Mouse (Mus musculus) yolk sac, embryonic 10.5 days (tissue): ENCODE results near the gene Igf2r.

Experiments used
- DNase-seq: peaks from one replicate; pipeline ENCODE4 v3.0.0-alpha.2; 2017; ENCODE audit warnings: low spot score

Gene Igf2r

DNA sequence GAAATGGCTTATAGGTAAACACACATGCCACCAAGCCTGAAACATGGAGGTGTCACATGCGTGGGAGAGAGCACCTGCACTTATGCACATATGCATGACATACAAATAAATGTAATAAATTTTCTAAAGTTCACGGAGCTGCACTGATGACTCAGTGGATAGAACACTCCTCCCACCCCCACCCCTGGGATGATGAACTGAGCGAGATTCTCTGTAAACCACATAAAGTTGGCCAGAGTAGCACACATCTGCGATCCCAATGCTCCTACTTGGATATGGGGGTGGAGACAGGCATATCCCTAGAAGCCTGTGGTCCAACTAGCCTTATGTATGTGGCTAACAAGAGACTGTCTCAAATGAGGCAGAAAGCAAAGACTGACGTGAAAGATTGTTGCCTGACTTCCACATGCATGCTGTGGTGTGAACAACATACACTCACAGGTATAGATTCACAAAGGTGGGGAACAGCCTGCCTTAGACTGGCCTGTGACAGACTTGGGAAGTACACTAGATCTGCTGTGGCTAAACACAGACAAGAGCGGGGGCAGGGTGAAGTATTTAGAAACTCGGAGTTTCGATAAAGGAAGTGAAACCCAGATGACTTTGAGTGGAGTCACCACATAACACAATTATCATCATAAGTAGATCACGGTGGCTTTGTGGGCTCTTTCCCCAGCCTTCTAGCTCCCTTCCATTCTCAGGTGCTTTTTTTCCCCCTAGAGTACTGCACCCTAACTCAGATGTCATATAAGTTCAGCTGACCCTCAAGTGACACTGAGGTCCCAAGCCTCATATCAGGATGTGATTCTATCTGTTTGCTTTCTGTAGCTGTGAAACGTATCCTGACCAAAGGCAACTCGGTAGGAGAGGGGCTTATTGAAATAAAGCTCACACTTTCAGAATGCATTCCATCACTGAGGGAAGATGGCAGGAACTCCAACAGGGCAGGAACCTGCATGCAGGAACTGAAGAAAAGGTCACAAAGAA is 13.7 kb upstream of the Igf2r start:
- DNase-seq: no peak

DNA sequence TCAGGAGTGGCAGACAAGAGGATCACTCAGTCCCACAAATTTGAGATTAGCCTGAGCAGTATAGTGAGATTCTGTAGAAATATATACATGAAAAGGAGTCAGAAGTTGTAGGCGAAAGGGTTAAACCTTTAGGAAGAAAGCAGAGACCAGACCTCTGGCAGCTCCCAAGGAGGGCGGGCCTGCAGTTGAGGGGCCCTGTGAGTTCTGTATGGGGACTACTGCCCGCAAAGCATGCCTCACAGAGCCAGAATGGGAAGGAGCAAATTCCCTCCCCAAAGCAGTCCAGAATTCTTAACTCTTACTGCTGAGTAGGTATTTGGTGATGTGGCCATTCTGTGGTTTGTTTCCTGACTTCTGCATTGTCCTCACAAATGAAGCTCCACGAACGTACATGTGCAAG is 11.6 kb upstream of the Igf2r start:
- DNase-seq: peak; percentile 58

DNA sequence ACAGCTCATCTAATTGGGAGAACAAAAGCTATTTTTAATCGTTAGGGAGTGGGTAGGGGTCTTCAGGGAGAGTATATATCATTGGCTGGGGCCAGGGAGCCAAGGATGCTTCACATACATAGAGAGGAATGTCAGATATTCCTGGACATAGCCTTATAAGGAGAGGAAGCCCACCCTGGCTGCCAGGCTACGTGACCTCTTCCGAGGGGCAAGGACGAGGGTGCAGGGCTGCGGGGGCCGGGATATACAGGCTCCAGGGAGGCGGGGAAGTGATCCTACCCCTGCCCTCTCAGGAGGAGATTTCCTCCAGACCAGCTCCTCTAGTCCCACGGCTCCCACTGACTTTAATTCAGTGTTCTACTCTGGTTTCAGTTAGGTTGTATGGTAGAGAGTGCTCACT is 10.7 kb upstream of the Igf2r start:
- DNase-seq: peak; percentile 62

DNA sequence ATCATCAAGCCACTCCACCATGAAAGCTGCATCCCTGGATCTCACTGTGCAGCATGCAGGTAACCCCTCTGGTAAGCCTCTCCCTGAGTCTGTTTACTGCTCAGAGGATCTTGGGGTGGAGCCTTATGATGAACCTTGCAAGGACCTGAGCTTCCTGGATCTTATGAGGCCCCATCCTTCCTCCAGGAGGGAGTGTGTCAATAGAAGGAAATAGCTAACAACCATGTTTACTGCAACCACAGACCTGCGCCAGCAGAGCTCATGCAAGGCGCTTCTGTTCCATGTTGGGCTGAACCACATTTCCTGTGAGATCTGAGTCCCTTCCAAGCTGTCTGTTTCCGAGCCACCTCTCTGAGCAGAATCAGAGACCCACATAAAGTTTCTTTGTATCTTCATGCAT is 10.0 kb upstream of the Igf2r start:
- no peak for DNase-seq

DNA sequence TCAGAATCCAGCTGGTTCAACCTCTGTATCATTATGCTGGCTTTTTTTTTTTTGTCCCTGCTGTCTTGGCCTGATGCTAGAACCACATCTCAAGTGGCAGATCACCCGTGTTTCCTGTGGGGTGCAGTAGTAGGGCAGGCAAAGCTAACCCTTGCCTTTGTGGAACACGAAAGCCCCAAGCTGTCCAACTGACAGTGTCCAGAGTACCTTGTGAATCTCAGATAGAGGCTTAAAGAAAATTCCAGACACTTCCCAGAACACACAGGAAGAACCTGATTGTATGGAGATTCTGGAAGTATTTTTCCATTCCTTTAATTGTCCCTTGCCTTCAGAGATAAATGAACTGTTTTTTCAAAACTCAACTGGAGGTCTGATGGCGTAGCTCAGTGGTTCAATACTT is 4.5 kb upstream of the Igf2r start:
- no peak for DNase-seq

DNA sequence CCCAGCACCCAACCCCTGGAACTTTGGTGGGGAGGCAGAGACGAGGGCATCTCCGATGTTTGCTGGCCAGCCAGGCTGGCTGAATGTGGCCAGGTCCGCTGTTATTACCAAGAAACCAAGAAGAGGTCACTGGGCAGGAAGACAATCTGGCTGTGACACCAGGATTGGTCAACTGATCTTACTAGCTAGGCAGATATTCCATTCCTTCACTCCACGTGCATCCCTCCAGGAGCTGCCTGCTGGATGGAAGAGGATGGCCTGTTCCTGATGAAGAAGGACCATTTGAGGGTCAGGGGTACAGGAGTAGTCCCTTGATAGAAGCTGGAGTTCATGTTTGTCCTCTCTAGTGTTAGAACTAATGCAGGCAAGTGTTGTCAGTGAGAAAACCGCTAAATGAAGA is 1.0 kb upstream of the Igf2r start:
- DNase-seq: no peak

DNA sequence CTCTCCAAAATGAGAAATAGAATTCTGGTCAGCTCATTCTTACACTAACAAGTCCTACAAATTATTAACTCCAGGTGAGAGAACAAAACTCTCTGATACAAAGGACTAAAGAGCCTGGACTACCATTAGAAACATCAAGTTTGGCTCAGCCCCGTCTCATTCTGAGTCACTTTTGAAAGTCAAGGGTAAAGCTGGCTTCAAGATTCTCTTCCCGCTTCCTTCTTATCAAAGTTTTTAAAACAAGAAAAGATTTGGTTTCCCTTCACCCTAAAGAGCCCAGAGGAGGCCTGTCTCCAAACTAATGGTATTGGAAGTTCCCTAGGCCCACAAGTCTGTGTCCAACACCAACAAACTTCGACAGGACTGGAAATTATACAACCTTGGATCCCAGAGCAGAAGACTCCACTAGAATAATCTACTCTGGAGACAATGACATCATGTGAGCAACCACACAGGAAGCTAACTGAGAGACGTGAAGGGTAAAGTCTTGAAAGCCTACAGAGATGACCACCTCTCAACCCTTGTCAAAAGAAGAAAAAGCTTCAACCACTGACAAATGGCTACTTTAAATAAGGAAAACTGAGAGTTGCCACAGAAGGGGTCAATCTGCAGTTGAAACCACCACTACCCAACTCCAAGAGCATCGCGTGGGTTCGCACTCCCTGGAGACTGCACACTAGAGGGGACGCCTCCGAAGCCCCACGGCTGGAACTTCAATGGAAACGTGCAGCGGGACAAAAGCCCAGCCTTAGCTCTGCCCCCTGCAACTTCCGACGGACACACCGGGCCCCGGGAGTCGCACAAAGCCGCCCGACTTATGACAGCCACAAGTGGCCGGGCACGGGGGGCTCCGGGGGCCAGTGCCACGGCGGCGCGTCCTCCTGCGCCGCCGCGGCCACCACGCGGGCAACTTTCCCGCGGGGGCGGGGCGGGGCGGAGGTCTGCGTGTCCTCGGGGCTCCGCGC is 767 bp downstream of the Igf2r start:
- DNase-seq: no peak

DNA sequence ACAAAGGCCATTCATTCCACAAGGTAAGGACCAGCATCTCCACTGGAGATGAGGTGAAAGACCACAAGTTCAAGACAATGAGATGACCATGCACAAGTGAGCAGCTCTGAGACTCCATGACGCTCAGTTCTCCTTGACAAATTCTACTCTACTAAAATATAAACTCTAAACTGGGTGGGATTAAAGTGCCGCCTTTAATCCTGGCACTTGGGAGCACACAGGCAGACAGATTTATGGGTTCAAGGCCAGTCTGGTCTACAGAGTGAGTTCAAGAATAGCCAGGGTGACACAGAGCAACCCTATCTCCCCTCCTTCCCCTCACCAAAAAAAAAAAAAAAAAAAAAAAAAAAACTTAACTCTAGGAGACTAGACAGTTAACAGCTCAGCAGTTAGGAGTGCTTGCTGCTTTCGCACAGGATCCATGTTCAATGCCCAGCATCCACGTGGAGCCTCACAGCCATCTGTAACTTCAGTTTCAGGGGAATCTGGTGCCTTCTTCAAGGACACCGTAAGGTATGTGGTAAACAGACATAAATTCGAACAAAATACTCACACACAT is 2.1 kb downstream of the Igf2r start:
- DNase-seq: no peak

DNA sequence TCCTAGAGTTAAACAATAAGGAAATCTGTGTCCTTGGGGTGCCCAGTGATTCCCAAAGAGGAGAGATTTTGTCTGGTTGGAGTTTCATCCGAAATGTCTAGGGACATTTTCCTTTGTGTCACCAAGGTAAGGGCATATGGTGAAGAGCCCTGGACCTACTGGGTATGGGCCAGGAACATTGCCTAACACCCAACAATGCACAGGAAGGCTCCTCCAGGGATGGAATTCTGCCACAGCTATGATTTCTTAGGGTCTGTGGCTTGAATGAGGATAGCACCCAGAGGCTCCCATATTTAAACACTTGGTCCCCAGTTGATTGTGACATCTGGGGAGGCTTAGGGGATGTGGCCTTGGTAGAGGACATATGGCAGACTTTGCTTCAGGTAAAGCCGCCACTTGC is 6.1 kb downstream of the Igf2r start:
- DNase-seq: no peak

DNA sequence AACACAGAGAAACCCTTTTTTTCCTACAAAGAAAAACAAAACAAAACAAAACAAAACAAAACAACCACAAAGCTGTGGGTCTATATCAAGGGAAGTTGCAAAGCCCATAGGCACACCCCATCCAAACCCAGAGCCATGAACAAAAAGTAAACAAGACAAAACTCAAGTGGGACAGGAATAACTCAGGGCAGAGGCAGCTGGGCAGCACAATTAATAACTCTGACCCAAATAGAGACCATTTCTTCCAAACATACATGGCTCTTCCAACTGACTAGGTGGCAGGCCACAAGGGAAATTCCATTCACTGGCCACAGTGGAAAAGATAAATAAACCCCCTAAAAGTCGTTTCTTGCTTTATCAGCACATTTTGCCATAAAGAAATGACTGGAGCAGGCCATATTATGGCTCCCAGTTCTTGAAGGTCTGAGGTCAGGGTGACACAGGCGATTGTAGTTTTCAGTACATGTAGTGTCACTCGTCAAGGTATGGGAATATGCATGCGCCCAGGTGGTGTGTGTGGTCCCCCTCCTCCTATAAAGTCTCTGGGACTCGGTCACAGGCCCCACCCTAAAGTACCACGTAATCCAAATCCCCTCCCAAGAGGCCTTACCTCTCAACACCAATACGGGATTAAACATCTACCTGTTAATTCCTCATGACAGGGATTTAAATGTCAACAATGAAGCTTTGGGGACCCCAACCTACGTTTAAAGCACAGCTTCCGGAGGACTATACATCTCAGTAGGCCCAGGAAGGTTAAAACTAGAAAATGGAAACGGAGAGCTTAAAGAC is 8.9 kb downstream of the Igf2r start:
- DNase-seq: no peak

DNA sequence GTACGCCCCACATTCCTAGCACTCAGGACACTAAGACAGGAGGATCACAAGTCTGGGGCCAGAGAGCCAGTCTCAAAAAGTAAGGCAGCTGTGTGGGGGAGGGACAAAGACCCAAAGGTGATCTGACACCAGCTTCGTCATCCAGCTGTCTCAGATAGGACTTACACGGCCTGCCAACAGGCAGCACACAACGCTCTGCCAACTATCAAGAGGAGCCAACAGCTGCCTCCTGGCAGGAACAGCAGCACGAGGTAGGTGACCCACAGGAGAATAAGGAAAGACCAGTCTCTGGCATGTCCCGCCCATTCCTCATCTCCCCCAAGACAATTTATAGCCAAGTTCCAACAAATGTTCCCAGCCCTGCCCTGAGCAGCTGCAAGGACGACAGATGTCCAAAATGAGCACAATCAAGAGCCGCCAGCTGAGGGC is 9.8 kb downstream of the Igf2r start:
- no peak for DNase-seq

DNA sequence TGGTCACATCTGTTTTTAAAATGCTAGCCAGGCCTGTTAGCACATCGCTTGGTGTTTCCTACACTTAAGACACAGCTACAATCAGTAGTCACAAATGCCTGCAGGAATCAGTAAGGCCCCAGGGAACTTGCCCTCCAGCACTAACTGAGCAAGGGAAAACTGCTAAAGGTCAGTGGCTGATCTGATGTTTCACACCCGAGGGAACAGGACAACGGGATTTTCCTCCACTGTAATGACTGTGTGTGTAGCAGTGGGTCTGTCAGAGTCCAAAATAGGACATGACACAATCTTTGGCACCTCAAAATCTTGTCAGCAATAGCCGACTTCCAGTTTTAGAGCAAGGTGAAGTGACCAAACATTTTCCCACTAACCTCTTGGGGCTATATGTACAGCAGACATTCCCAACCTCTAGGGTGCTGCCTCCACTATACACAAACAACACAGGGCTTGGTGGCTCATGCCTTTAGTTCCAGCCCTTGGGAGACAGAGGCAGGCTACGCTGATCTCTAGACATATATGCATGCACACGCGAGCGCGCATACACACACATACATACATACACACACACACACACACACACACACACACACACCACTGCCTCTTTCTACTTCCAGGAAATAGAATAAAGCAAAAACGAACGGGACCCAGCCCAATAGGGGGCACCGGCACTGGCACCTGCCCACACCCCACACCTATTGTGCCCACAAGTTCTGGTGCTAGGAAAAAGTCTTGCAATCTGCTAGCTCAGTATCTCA is 10.6 kb downstream of the Igf2r start:
- DNase-seq: no peak

DNA sequence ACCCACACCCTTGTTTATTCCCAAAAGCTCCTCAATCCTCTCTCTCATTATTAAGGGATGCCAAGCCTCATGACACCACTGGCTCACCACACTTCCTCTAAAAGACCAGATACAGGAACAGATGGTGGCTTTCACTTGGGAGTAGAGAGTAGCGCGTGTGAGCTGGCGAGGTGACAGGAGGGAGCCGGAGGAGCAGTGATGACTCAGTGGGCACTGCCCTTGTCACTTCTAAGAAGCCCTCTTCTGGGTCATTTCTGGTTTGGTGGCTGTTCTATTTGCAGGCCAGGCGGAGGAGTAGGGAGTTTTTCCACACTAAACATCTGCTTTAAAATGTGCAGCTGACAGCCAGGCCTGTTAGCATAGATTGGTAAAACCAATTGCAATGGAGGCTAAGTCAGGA is 11.5 kb downstream of the Igf2r start:
- no peak for DNase-seq

DNA sequence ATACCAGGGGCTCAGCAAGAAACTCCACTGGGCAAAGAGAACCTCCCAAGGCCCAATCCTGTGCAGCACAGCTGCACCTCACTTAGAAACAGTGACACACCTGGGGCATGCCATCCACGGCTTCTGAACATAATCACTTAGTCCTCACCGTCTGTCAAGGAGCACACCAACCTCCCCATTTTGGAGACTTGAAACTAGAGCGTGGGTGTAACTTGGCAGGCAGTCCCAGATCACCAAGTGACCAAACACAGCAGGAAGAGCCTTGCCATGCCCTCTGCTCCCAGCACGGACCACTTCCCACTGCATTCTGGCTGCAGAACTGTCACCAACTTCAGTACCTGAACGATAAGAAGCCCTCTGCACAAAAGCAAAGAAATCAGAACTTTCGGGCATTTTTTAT is 12.3 kb downstream of the Igf2r start:
- DNase-seq: no peak

DNA sequence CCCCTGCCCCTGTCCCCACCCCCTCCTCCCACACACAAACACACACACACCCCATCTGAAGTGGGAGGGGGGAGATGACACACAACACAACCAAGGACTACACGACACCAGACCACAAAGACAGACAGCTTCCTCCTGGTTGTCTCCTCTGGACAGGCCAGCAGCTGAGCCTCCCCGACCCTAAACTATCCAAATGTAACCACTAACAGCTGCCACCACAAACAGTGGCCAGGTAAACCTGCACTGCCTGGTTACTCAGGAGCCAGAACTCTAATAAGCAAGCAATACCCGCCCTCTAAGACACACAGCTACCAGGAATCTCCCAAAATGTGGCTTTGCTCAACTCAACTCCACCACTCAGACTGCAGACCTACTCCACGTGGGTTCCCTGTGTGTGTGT is 13.5 kb downstream of the Igf2r start:
- no peak for DNase-seq

DNA sequence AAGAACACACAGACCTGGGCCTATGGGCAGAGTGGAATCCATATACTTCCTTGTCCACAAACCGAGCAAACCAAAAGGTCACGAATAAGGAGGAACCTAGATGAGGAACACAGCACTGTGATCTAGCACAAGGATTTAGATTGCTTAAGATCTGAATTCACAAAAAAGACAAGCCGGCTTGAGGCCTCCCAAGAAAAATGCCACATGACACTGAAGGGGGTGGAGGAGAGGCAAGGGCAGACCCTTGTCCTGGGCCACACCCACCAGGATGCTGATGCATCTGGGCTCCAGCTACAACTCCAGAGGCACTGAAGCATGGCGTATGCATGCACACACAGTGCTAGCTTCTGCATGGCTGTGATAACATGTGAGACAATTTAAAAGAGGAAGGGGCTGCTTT is 14.3 kb downstream of the Igf2r start:
- no peak for DNase-seq

DNA sequence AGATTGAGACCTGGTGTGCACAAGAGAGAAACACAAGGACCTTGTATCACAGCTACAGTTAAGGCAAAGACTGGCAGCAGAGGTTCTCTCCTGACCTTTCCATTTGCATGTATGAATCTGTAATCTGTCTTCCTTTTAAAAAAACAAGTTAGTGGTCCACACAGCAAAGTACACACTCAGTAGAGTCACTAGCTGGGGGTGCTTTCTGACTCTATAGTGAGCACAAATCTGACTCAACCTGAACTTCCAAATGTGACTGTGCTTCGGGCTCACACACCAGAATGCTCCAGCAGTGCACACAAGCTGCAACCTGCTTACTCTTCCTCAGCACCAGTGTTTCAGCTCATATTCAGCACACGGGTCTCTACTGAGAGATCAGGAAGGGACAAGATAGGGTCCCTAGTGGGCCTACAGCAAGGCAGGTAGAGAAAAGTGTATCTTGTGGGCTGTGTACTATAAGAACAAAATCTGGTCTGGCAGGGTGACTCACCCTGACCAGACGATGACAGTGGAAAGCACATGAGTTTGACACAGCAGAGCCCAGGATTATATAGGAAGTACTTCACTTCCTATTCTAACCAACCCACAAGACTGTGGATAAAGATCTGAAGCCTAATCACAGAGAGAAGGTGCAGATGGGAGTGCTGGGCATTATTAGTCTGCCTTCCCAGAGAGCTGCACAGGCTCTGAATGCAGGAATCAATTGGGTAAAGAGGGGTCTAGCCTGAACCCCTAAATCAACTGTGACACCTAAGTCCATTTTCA is 15.0 kb downstream of the Igf2r start:
- DNase-seq: no peak

DNA sequence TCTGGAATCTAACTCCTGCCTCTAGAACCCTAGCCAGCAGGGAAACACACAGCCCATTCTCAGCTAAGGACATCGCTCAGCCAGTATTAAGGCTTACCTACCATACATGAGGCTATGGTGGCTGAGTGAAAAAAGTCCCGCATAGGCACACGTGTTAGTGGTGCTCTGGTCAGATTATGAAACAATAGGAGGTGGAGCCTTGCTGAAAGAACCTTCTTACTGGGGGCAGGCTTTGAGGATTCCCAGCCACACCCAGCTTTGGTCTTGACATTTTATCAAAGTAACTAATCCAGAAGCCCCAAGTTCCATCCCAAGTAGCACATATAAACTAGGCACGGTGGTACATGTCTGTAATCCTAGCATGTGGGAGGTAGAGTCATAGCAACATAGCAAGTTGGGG is 16.4 kb downstream of the Igf2r start:
- DNase-seq: no peak

DNA sequence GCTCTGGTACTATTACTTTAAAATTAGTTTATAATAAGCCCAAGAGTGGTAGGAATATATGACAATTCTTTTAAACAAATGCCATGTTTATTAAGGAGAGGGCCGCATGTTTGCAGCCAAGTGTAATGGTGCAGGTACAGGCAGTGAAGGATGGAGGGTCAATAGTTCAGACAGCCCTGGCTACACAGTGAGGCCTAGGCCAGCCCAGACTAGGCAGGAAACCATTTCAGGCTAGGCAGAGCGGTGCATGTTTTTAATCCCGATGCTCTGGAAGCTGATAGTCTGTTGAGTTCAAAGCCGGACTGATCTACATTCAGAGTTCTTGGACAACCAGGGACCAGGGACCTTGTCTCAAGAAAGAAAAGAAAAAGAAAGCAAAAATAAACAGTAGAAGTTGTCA is 17.8 kb downstream of the Igf2r start:
- no peak for DNase-seq

DNA sequence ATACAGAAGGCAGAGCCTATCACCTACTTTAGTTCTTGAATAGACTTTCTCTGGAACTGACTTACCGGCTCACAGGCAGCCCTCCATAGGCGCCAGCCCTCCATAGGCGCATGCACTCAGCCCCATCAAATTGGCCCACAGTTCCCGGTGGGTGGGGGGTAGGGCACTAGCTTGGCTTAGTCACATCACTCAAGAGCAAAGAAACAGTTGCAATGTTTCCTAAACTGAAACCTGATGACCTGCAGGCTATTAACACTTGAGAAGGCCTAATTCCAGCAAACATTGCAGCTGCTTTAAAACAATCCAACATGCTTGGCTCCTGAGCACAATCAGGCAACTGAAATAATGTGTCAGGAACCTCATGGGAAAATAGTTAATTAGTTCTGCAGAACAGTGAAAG is 18.2 kb downstream of the Igf2r start:
- DNase-seq: no peak
